Mouse (Mus musculus) midbrain, embryonic 10.5 days (tissue): ENCODE measurements around the gene Dyrk3. TPM values are rescaled to one million over a fixed set of nuclear protein-coding genes. Genes with fewer than 3 reads are reported as not detected.
A peak's percentile ranks its signal among the peaks of the same experiment; 100 is the strongest.
"Not testable (repeated sequence)": the region's sequence is repeated elsewhere in the genome, so short reads cannot be mapped to it uniquely, and the experiment has no call there.

Experiments used
- DNase-seq: peaks from one replicate; pipeline ENCODE4 v3.0.0-alpha.2; 2017; ENCODE audit warnings: low spot score
- H3K27ac ChIP-seq: fragments of 300-500 bp; sonication (generic); replicated peaks from 2 replicates; pipeline ENCODE4 v1.5.1; 2016; ENCODE audit warnings: mild to moderate bottlenecking
- H3K27me3 ChIP-seq: fragments of 300-500 bp; sonication (generic); 2 replicates; pipeline ENCODE4 v1.6.1; 2016; ENCODE audit warnings: low read depth, mild to moderate bottlenecking; ENCODE audit not compliant: poor library complexity, severe bottlenecking
- H3K36me3 ChIP-seq: fragments of 300-500 bp; sonication (generic); 2 replicates; pipeline ENCODE4 v1.6.1; 2016; ENCODE audit warnings: mild to moderate bottlenecking, moderate library complexity
- H3K4me1 ChIP-seq: fragments of 300-500 bp; sonication (generic); 2 replicates; pipeline ENCODE4 v1.6.1; 2016
- H3K4me3 ChIP-seq: fragments of 300-500 bp; sonication (generic); 2 replicates; pipeline ENCODE4 v1.5.1; 2016; ENCODE audit warnings: mild to moderate bottlenecking, moderate library complexity
- H3K9me3 ChIP-seq: fragments of 300-500 bp; sonication (generic); replicated peaks from 2 replicates; pipeline ENCODE4 v1.6.1; 2016; ENCODE audit warnings: mild to moderate bottlenecking
- WGBS: fragments of 180-500 bp; shearing (Covaris S2); methylation state at CpG from one replicate; pipeline ENCODE4 v1.1.7; 2016; 5-methylcytosine and 5-hydroxymethylcytosine counted together
- polyA plus RNA-seq: library from polyadenylated mRNA; unstranded; fragments of >200 nt; fragmentation: Nextera tagmentation; extraction: Ambion mirVana; gene quantifications from 2 replicates; pipeline ENCODE4 v1.2.1, GENCODE M21; 2016

Gene Dyrk3
- polyA plus RNA-seq, 1 experiment from 2014 or later = 15.4 TPM

DNA sequence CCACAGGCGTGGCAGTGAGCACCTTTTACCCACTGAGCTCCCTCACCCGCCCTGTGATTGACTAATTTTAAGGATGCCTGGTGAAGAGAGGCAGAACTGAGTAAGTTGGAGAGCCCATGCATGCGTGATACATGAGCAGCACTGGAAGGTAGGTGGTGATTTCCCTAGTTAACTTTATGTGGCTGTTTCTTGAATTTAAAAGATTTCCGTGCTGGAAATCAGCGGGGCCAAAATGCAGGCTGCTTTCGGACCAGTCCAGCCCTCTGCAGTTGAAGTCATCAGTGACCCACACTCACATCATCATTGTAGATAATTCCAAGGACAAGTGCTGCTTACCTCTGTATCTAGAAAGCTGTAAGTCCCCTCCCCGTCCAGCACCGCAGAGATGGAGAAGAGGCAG, 37.7 kb upstream of the Dyrk3 start:
- Histone ChIP-seq H3K9me3 (no peaks in the 10 kb centered on the region), H3K4me3 (no peak overlapping the region), H3K27me3 (no peaks in the 10 kb centered on the region), H3K36me3 (peaks cover 93% of the 10 kb centered on the region), H3K4me1 (no peaks in the 10 kb centered on the region), H3K27ac (no peak overlapping the region)
- WGBS = 93% methylated on average over 8 of the region's 8 CpGs
- DNase-seq = no peak

DNA sequence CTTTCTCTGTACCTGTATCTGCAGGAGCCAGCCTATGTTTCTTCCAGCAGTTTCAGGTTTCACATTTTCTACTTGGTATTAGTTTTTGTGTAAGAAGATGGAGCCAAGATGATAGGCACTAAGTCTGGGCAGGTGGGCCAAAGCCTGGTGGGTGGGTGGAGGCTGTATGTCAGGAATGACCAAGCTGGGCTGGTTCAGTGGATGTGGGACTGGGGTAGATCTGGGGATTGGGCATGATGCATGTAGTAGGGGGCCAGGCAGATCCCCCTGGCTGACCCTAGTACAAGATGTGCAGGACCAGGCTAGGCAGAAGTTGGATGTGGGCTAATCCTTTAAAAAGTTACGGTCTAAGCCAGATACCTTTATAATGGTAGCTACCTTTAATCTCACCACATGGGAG, 37.0 kb upstream of the Dyrk3 start:
- no peak for DNase-seq
- no peaks in the 10 kb centered on the region for H3K4me1 ChIP-seq
- peaks cover 97% of the 10 kb centered on the region for H3K36me3 ChIP-seq
- H3K27me3 ChIP-seq = no peaks in the 10 kb centered on the region
- H3K27ac ChIP-seq = no peak overlapping the region
- 100% methylated on average over 1 of the region's 1 CpGs for WGBS
- H3K4me3 ChIP-seq = no peak overlapping the region
- H3K9me3 ChIP-seq = no peaks in the 10 kb centered on the region

DNA sequence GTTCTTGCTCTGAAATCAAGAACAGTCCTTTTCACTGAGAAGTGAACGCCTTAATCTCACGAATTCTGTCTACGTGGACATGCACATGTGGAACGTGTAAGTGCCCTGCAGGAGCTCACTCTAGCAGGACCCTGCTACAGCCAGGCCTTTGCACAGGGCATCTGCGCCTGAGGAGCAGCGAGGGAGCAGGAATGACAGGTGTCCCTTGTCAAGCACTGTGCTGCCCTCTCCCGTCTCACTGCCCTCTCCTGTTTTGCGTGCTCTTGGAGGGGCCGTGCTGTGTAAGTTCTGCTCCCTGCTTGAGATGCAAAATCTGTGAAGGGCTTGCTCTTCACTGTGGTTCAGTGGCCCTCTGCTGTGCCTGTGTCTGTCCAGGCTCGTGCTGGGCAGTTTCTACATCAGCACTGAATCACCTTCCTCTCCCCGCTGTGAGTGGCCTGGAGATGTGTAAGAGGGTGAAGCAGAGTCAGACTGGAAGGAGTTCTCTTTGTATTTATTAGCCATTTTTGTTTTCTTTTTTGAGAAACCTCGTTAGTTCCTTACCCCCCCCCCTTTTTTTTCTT, 36.2 kb upstream of the Dyrk3 start:
- Histone ChIP-seq H3K27ac (no peak overlapping the region), H3K4me3 (no peak overlapping the region), H3K4me1 (no peaks in the 10 kb centered on the region), H3K9me3 (no peaks in the 10 kb centered on the region), H3K27me3 (no peaks in the 10 kb centered on the region), H3K36me3 (peaks cover 97% of the 10 kb centered on the region)
- WGBS = 90% methylated on average over 12 of the region's 12 CpGs
- DNase-seq = no peak

DNA sequence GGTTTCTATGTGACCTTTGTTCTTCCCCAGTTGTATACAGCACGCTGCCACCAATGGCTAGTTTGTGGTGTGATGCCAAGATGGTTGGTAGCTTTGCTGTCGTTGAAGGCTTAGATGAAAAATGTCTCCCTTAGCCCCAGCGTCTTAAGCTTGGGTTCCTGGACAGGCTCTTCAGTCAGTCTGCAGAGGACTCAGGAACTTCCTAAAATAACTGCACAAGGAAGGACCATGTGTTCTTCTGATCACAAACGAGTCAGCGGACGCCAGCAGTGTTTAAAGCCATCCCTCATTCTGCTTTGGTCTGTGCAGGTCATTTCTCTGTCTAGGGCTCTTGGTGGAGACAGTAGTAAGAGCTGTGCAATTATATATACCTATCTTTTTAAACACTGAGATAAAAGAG, 35.7 kb upstream of the Dyrk3 start:
- Histone ChIP-seq H3K4me3 (no peak overlapping the region), H3K9me3 (no peaks in the 10 kb centered on the region), H3K4me1 (no peaks in the 10 kb centered on the region), H3K36me3 (peaks cover 100% of the 10 kb centered on the region), H3K27me3 (no peaks in the 10 kb centered on the region), H3K27ac (no peak overlapping the region)
- DNase-seq = no peak
- WGBS = 89% methylated on average over 6 of the region's 6 CpGs

DNA sequence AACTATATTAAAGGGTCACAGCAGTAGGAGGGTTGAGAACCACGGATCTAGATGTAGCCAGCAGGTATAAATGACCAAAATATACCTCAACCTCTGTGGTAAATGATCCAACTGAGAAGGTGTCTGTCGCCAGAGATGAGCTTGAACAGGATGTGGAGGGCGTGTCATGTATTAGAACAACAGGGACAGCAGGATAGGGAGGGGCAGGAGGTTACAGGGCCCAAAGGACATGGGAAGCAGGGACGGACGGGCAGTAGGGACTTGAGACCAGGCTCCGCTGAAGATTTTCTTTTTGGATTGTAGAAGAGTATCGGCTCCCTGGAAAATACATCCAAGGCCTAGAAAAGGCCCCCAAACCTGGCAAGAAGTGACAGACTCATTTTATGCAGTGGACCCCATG, 34.9 kb upstream of the Dyrk3 start:
- Histone ChIP-seq H3K4me1 (no peaks in the 10 kb centered on the region), H3K36me3 (peaks cover 100% of the 10 kb centered on the region), H3K27me3 (no peaks in the 10 kb centered on the region), H3K27ac (no peak overlapping the region), H3K4me3 (no peak overlapping the region), H3K9me3 (no peaks in the 10 kb centered on the region)
- DNase-seq = no peak
- WGBS = 93% methylated on average over 7 of the region's 7 CpGs

DNA sequence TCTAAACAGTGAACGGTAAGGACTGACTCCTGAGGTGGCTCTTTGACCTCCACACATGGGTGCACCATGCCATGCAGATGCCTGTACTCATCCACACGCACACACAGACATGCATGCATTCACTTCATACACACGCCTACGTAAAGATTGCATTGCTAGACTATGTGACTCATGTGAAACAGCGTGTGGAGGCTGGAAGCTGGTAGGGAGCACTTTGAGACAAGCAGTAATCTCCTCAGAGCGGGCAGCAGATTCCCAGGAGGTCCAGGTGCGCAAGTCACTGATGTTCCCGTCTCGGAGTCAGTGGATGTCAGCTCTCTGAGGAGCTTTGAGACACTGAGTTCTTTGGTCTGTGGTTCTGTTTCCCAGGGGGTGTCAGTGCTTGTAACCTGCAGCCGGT, 29.5 kb upstream of the Dyrk3 start:
- Histone ChIP-seq H3K36me3 (peaks cover 99% of the 10 kb centered on the region), H3K4me1 (no peaks in the 10 kb centered on the region), H3K27me3 (no peaks in the 10 kb centered on the region), H3K27ac (no peak overlapping the region), H3K9me3 (no peaks in the 10 kb centered on the region), H3K4me3 (no peak overlapping the region)
- no peak for DNase-seq
- 95% methylated on average over 10 of the region's 10 CpGs for WGBS

DNA sequence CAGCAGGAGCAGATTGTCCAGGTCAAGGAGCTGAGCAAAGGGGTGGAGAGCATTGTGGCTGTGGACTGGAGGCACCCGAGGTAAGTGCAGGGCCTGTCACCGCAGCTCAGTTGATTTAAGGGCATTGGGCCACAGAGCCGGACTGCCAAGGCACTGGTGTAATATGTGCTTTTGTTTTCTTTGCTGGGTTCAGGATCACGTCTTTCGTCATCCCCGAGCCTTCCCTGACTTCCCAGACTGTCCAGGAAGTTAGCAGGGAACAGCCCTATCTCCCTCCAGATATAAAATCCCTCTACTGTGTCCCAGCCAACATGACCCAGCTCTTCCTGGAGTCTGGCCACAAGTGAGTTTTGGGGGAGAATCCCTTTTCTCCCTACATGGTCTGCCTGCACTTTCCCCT, 26.3 kb upstream of the Dyrk3 start:
- no peak overlapping the region for H3K27ac ChIP-seq
- peaks cover 99% of the 10 kb centered on the region for H3K36me3 ChIP-seq
- H3K9me3 ChIP-seq = no peaks in the 10 kb centered on the region
- no peaks in the 10 kb centered on the region for H3K27me3 ChIP-seq
- no peak overlapping the region for H3K4me3 ChIP-seq
- H3K4me1 ChIP-seq = no peaks in the 10 kb centered on the region
- WGBS = 93% methylated on average over 6 of the region's 6 CpGs
- no peak for DNase-seq

DNA sequence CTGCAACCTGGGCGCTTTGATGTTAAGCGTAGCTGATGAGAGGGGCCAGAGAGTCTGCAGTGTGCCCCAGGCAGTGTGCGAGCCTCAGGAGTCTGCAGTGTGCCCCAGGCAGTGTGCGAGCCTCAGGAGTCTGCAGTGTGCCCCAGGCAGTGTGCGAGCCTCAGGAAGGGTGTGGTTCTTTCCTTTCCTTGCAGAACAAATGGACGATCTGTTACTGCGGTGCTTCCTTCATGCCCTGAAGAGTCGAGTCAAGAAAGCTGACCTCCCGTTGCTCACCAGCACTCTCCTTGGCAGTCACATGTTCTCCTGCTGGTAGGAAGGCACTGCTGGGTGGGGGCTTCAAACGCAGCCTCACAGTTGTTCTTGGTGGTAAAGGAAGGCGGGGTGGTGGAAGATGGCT, 23.0 kb upstream of the Dyrk3 start:
- peaks cover 82% of the 10 kb centered on the region for H3K36me3 ChIP-seq
- no peaks in the 10 kb centered on the region for H3K9me3 ChIP-seq
- no peak for DNase-seq
- H3K27me3 ChIP-seq = no peaks in the 10 kb centered on the region
- H3K27ac ChIP-seq = no peak overlapping the region
- 91% methylated on average over 11 of the region's 11 CpGs for WGBS
- no peaks in the 10 kb centered on the region for H3K4me1 ChIP-seq
- H3K4me3 ChIP-seq = no peak overlapping the region

DNA sequence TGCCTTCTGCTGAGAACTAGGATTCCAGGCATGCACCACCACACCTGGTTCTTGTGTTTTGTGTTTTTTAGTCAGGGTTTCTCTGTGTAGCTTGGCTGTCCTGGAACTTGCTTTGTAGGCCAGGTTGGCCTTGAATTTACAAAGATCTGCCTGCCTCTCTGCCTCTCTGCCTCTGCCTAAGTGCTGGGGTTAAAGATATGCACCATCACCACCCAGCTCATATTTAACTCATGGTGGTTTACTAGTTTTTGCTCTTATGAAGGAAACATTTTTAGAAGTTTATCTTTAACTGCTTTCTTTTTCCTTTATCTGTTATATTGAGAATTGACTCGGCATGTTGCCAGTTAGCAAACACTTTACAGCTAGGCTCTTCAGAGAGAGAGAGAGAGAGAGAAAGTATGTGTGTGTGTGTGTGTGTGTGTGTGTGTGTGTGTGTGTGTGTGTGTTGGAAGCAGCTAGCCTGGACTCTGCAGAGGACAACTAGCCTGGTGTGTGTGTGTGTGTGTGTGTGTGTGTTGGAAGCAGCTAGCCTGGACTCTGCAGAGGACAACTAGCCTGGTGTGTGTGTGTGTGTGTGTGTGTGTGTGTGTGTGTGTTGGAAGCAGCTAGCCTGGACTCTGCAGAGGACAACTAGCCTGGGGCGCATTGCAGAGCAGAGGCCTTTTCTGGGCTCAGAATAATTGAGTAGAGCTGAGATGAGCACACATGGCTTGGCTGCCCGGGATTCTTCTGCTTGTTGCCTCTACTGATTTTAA, 21.6 kb upstream of the Dyrk3 start:
- H3K36me3 ChIP-seq = peaks cover 73% of the 10 kb centered on the region
- DNase-seq, H3K4me3 ChIP-seq, H3K27ac ChIP-seq, H3K9me3 ChIP-seq, H3K4me1 ChIP-seq, H3K27me3 ChIP-seq: not testable (repeated sequence)
- 88% methylated on average over 3 of the region's 3 CpGs for WGBS

DNA sequence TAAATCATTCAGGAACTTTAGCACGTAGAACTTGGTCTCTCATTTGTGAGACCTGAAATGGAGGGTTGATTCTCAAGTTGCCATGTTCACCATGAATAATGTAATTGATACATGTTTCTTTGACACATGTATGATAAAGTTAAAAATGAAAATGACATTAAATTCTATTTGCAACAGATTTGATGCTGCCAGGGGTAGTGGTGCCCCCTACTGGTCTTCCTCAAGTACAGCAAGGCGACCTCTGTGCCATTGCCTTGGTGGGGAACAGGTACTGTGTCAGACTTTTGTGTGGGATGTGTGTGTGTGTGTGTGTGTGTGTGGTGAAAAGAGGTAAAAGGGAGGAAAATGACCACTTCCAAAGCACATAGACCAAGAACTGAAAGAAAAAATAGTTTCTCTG, 17.3 kb upstream of the Dyrk3 start:
- H3K4me3 ChIP-seq = no peak overlapping the region
- 54% methylated on average over 2 of the region's 2 CpGs for WGBS
- H3K27ac ChIP-seq = no peak overlapping the region
- H3K9me3 ChIP-seq = no peaks in the 10 kb centered on the region
- H3K27me3 ChIP-seq = peaks cover 6% of the 10 kb centered on the region; the same call in 1 of the 2 replicates
- peak; percentile 31 for DNase-seq
- H3K36me3 ChIP-seq = peaks cover 31% of the 10 kb centered on the region
- peaks cover 16% of the 10 kb centered on the region for H3K4me1 ChIP-seq

DNA sequence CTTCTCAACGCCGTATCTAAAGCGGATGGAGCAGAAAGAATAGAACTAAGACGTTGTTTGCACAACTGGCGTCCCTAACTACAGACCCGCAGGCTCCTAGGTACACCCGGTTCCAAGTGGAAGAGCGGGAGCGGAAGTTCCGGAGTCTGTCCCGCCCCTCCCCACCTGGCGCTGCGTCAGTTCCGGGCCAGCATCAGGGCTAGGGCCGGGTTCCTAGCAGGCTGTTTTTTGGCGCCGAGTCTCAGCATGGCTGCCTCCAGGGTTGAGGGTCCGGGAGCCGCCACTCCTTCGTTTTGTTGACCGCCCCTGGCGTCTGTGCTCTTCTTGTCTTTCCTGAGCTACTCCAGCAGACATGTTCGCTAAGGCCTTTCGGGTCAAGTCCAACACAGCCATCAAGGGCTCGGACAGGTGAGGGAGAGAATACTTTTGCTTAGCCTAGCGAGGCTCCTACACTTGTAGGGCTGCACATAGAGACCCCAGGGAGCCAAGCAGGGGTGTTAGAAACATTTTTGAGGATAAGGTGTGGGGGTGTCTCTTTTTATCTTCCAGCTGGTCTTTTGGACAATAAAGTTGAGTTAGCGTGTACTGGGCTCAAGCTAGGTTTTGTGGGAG, 15.0 kb upstream of the Dyrk3 start, which contains the start of gene Eif2d:
Eif2d (plus strand) TSS at position 164 of the 612 bp plus-strand sequence.
- H3K36me3 ChIP-seq = peaks cover 8% of the 10 kb centered on the region
- WGBS = under 1% methylated on average over 27 of the region's 27 CpGs
- H3K4me1 ChIP-seq = peaks cover 16% of the 10 kb centered on the region
- no peaks in the 10 kb centered on the region for H3K9me3 ChIP-seq
- peak within 1 kb of the TSS; percentile 86 for H3K27ac ChIP-seq
- peaks cover 6% of the 10 kb centered on the region; the same call in 1 of the 2 replicates for H3K27me3 ChIP-seq
- peak; percentile 90 for DNase-seq
- H3K4me3 ChIP-seq = peak within 1 kb of the TSS; percentile 72

DNA sequence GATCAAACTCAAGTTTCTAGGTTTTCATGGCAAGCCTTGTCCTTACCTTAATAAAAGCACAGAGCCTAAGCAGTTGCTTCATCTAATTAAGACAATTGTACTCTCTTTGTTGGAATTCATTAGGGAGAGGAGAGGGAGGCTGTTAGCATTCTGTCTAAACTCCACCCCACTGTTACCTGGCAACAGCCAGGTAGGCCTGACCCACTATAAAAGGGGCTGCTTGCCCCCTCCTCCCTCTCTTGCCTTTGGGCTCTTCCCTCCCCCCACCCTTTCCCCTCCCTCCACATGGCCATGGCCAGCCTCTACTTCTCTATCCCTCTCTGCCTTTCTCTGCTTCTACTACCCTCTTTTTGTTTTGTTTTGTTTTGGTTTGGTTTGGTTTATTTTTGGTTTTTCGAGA, 11.4 kb upstream of the Dyrk3 start:
- Histone ChIP-seq H3K36me3 (no peaks in the 10 kb centered on the region), H3K4me1 (peaks cover 13% of the 10 kb centered on the region), H3K27me3 (peaks cover 6% of the 10 kb centered on the region; the same call in 1 of the 2 replicates), H3K4me3 (no peak overlapping the region), H3K9me3 (no peaks in the 10 kb centered on the region), H3K27ac (no peak overlapping the region)
- WGBS = 86% methylated on average over 1 of the region's 1 CpGs
- DNase-seq = no peak

DNA sequence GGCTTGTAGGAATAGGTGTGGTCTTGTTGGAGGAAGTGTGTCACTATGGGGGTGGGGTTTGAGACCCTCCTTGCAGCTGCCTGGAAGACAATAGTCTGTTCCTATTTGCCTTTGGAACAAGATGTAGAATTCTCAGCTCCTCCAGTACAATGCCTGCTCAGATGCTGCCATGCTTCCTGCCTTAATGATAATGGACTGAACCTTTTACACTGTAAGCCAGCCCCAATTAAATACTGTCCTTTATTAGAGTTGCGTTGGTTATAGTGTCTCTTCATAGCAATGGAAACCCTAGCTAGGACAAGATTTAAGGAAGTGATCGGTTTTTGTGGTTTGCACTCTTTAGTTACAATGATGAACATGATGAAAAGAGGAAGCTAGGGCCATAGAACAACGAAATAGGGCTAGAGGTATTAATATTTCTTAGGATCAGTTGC, 8.1 kb upstream of the Dyrk3 start:
- peaks cover under 1% of the 10 kb centered on the region; the same call in 1 of the 2 replicates for H3K27me3 ChIP-seq
- H3K4me3 ChIP-seq = no peak overlapping the region
- no peak for DNase-seq
- no peak overlapping the region for H3K27ac ChIP-seq
- no peaks in the 10 kb centered on the region for H3K4me1 ChIP-seq
- no peaks in the 10 kb centered on the region for H3K9me3 ChIP-seq
- H3K36me3 ChIP-seq = no peaks in the 10 kb centered on the region
- WGBS = 88% methylated on average over 3 of the region's 3 CpGs
